Mouse (Mus musculus): ENCODE data around the gene Lce1j.
"Not testable (repeated sequence)": the region's sequence is repeated elsewhere in the genome, so short reads cannot be mapped to it uniquely, and the experiment has no call there.

Lce1j gene

GRCm38 (mm10) chr3:92790414-92790813 is at the start of gene Lce1j:
TSS of gene Lce1j (minus strand) at chr3:92790514.
- DNase-seq (ENCODE audit: low spot score in 2 of 2) = no peak

GRCm38 (mm10) chr3:92827108-92827507 is 36.8 kb upstream of the Lce1j start, which contains the start of gene Kprp:
TSS of gene Kprp (minus strand) at chr3:92827247.
- no peak for DNase-seq (ENCODE audit: low spot score in 2 of 2)

- DNase-seq (ENCODE audit: low spot score in 2 of 2) = no peak
Observed at GRCm38 (mm10) chr3:92825808-92826207, 35.5 kb upstream of the Lce1j start.

- not testable (repeated sequence) for DNase-seq (ENCODE audit: low spot score in 2 of 2)
Observed at GRCm38 (mm10) chr3:92816036-92816435, 25.7 kb upstream of the Lce1j start.

- DNase-seq (ENCODE audit: low spot score in 2 of 2) = no peak
Observed at GRCm38 (mm10) chr3:92815581-92815980, 25.3 kb upstream of the Lce1j start.

- DNase-seq (ENCODE audit: low spot score in 2 of 2) = no peak
Observed at GRCm38 (mm10) chr3:92807791-92808190, 17.5 kb upstream of the Lce1j start, which contains the start of gene Lce1k. TSS of gene Lce1k (minus strand) at chr3:92807891.

GRCm38 (mm10) chr3:92778799-92779198 is 11.5 kb downstream of the Lce1j start, which contains the start of gene Lce1i:
TSS of gene Lce1i (minus strand) at chr3:92778899.
- no peak for DNase-seq (ENCODE audit: low spot score in 2 of 2)

GRCm38 (mm10) chr3:92771573-92771972 is 18.7 kb downstream of the Lce1j start:
- no peak for DNase-seq (ENCODE audit: low spot score in 2 of 2)

GRCm38 (mm10) chr3:92764965-92765364 is 25.3 kb downstream of the Lce1j start, which contains the start of gene Lce1h:
TSS of gene Lce1h (minus strand) at chr3:92765065.
- DNase-seq (ENCODE audit: low spot score in 2 of 2) = no peak

- no peak for DNase-seq (ENCODE audit: low spot score in 2 of 2)
Observed at GRCm38 (mm10) chr3:92753197-92753596, 37.1 kb downstream of the Lce1j start.

GRCm38 (mm10) chr3:92752238-92752637 is 38.1 kb downstream of the Lce1j start, which contains the start of gene Lce1g:
TSS of gene Lce1g (minus strand) at chr3:92752338.
- DNase-seq (ENCODE audit: low spot score in 2 of 2) = no peak

GRCm38 (mm10) chr3:92738996-92739395 is 51.3 kb downstream of the Lce1j start, which contains the start of gene Gm38119:
TSS of gene Gm38119 (minus strand) at chr3:92739096.
- no peak for DNase-seq (ENCODE audit: low spot score in 2 of 2)

Data from left cerebral cortex, adult 9 months (tissue).